Mouse (Mus musculus): ENCODE results near the gene Ssh2. TPM values are rescaled to one million over a fixed set of nuclear protein-coding genes. Genes with fewer than 3 reads are reported as not detected.

Gene Ssh2
- polyA plus RNA-seq, 1 experiment = 43.8 TPM

- H3K4me1 ChIP-seq (ENCODE audit: control insufficient read depth, insufficient read depth, low read length) = peaks cover 14% of the 10 kb centered on the region
- no peaks in the 10 kb centered on the region for H3K36me3 ChIP-seq (ENCODE audit: control insufficient read depth, insufficient read depth, low read length)
- peak; percentile 13; the same call in 1 of the 2 replicates for TF ChIP-seq CTCF (IDR thresholded peaks at IDR 0.05; ENCODE audit: control insufficient read depth, insufficient read depth, insufficient replicate concordance, low read depth, low read length)
- no peak for TF ChIP-seq POLR2A (IDR thresholded peaks at IDR 0.05; ENCODE audit: control insufficient read depth, low read depth, low read length)
- H3K4me3 ChIP-seq (ENCODE audit: control insufficient read depth, low read depth, low read length) = peak overlapping the region; percentile 48
- H3K27ac ChIP-seq (ENCODE audit: control insufficient read depth, insufficient read depth, low read depth, low read length) = no peak overlapping the region
- no peaks in the 10 kb centered on the region for H3K27me3 ChIP-seq (ENCODE audit: control insufficient read depth, insufficient read depth, low read length)
Measured at GRCm38 (mm10) chr11:77471407-77471806, 255.3 kb downstream of the Ssh2 start.

- TF ChIP-seq POLR2A (IDR thresholded peaks at IDR 0.05; ENCODE audit: control insufficient read depth, low read depth, low read length) = no peak
- TF ChIP-seq CTCF (IDR thresholded peaks at IDR 0.05; ENCODE audit: control insufficient read depth, insufficient read depth, insufficient replicate concordance, low read depth, low read length) = no peak
- Histone ChIP-seq H3K4me1 (ENCODE audit: control insufficient read depth, insufficient read depth, low read length) (peaks cover 11% of the 10 kb centered on the region), H3K27me3 (ENCODE audit: control insufficient read depth, insufficient read depth, low read length) (no peaks in the 10 kb centered on the region), H3K27ac (ENCODE audit: control insufficient read depth, insufficient read depth, low read depth, low read length) (no peak overlapping the region), H3K4me3 (ENCODE audit: control insufficient read depth, low read depth, low read length) (no peak overlapping the region), H3K36me3 (ENCODE audit: control insufficient read depth, insufficient read depth, low read length) (no peaks in the 10 kb centered on the region)
Measured at GRCm38 (mm10) chr11:77472775-77473174, 256.7 kb downstream of the Ssh2 start.

- Histone ChIP-seq H3K27me3 (ENCODE audit: control insufficient read depth, insufficient read depth, low read length) (no peaks in the 10 kb centered on the region), H3K4me1 (ENCODE audit: control insufficient read depth, insufficient read depth, low read length) (peaks cover 5% of the 10 kb centered on the region), H3K36me3 (ENCODE audit: control insufficient read depth, insufficient read depth, low read length) (no peaks in the 10 kb centered on the region), H3K27ac (ENCODE audit: control insufficient read depth, insufficient read depth, low read depth, low read length) (no peak overlapping the region), H3K4me3 (ENCODE audit: control insufficient read depth, low read depth, low read length) (no peak overlapping the region)
- TF ChIP-seq POLR2A (IDR thresholded peaks at IDR 0.05; ENCODE audit: control insufficient read depth, low read depth, low read length) (no peak), CTCF (IDR thresholded peaks at IDR 0.05; ENCODE audit: control insufficient read depth, insufficient read depth, insufficient replicate concordance, low read depth, low read length) (no peak)
Measured at GRCm38 (mm10) chr11:77476216-77476615, 260.1 kb downstream of the Ssh2 start.

GRCm38 (mm10) chr11:77476895-77477294 lies 260.8 kb downstream of the Ssh2 start:
- no peaks in the 10 kb centered on the region for H3K27me3 ChIP-seq (ENCODE audit: control insufficient read depth, insufficient read depth, low read length)
- H3K4me1 ChIP-seq (ENCODE audit: control insufficient read depth, insufficient read depth, low read length) = peaks cover under 1% of the 10 kb centered on the region
- H3K27ac ChIP-seq (ENCODE audit: control insufficient read depth, insufficient read depth, low read depth, low read length) = no peak overlapping the region
- H3K4me3 ChIP-seq (ENCODE audit: control insufficient read depth, low read depth, low read length) = no peak overlapping the region
- H3K36me3 ChIP-seq (ENCODE audit: control insufficient read depth, insufficient read depth, low read length) = no peaks in the 10 kb centered on the region
- TF ChIP-seq POLR2A (IDR thresholded peaks at IDR 0.05; ENCODE audit: control insufficient read depth, low read depth, low read length) (no peak), CTCF (IDR thresholded peaks at IDR 0.05; ENCODE audit: control insufficient read depth, insufficient read depth, insufficient replicate concordance, low read depth, low read length) (no peak)

GRCm38 (mm10) chr11:77483043-77483442 lies 267.0 kb downstream of the Ssh2 start:
- Histone ChIP-seq H3K4me1 (ENCODE audit: control insufficient read depth, insufficient read depth, low read length) (no peaks in the 10 kb centered on the region), H3K4me3 (ENCODE audit: control insufficient read depth, low read depth, low read length) (no peak overlapping the region), H3K27me3 (ENCODE audit: control insufficient read depth, insufficient read depth, low read length) (no peaks in the 10 kb centered on the region), H3K27ac (ENCODE audit: control insufficient read depth, insufficient read depth, low read depth, low read length) (no peak overlapping the region), H3K36me3 (ENCODE audit: control insufficient read depth, insufficient read depth, low read length) (no peaks in the 10 kb centered on the region)
- TF ChIP-seq CTCF (IDR thresholded peaks at IDR 0.05; ENCODE audit: control insufficient read depth, insufficient read depth, insufficient replicate concordance, low read depth, low read length) = no peak
- TF ChIP-seq POLR2A (IDR thresholded peaks at IDR 0.05; ENCODE audit: control insufficient read depth, low read depth, low read length) = no peak

- TF ChIP-seq CTCF (IDR thresholded peaks at IDR 0.05; ENCODE audit: control insufficient read depth, insufficient read depth, insufficient replicate concordance, low read depth, low read length) = no peak
- TF ChIP-seq POLR2A (IDR thresholded peaks at IDR 0.05; ENCODE audit: control insufficient read depth, low read depth, low read length) = no peak
- Histone ChIP-seq H3K36me3 (ENCODE audit: control insufficient read depth, insufficient read depth, low read length) (no peaks in the 10 kb centered on the region), H3K27me3 (ENCODE audit: control insufficient read depth, insufficient read depth, low read length) (no peaks in the 10 kb centered on the region), H3K4me3 (ENCODE audit: control insufficient read depth, low read depth, low read length) (no peak overlapping the region), H3K4me1 (ENCODE audit: control insufficient read depth, insufficient read depth, low read length) (peaks cover 2% of the 10 kb centered on the region), H3K27ac (ENCODE audit: control insufficient read depth, insufficient read depth, low read depth, low read length) (no peak overlapping the region)
Measured at GRCm38 (mm10) chr11:77483510-77484255, 267.6 kb downstream of the Ssh2 start.

GRCm38 (mm10) chr11:77485229-77485628 lies 269.1 kb downstream of the Ssh2 start:
- H3K27ac ChIP-seq (ENCODE audit: control insufficient read depth, insufficient read depth, low read depth, low read length) = no peak overlapping the region
- no peaks in the 10 kb centered on the region for H3K36me3 ChIP-seq (ENCODE audit: control insufficient read depth, insufficient read depth, low read length)
- TF ChIP-seq POLR2A (IDR thresholded peaks at IDR 0.05; ENCODE audit: control insufficient read depth, low read depth, low read length) (no peak), CTCF (IDR thresholded peaks at IDR 0.05; ENCODE audit: control insufficient read depth, insufficient read depth, insufficient replicate concordance, low read depth, low read length) (no peak)
- H3K4me3 ChIP-seq (ENCODE audit: control insufficient read depth, low read depth, low read length) = no peak overlapping the region
- H3K27me3 ChIP-seq (ENCODE audit: control insufficient read depth, insufficient read depth, low read length) = peaks cover 3% of the 10 kb centered on the region; the same call in 1 of the 2 replicates
- peaks cover 13% of the 10 kb centered on the region for H3K4me1 ChIP-seq (ENCODE audit: control insufficient read depth, insufficient read depth, low read length)

Data from testis, adult 2 months (tissue).